Mouse (Mus musculus): Measurements from ENCODE around the gene Glce. TPM values are rescaled to one million over a fixed set of nuclear protein-coding genes. Genes with fewer than 3 reads are reported as not detected.

Gene Glce
- polyA plus RNA-seq, 1 experiment from 2014 or later: 34.6 TPM

DNA sequence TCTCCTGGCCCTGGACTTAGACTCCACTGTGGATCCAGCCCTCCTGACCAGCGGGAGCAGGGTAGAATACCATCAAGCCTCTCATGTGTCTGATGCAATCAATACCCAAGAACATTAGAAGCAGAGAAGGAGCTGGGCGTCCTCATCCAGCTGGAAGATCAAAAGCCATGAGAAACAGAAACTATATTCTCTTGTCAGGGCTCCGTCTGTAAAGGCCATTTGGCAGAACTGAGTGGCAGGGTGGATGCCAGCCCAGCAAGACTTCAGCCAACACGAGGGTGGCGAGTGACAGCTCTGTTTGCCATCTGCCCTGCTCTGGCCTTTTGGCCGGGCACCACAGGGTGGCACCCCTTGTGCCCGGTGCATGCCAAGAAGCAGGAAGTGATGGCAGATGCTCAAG, 30.8 kb upstream of the Glce start:
- ATAC-seq (ENCODE audit: insufficient number of reproducible peaks, low FRiP score, low TSS enrichment, low read depth): no peak
- H3K27ac ChIP-seq (replicated peaks): no peak overlapping the region
- H3K4me3 ChIP-seq (replicated peaks): no peak overlapping the region
- H3K4me2 ChIP-seq (replicated peaks): no peak overlapping the region
- H3K9ac ChIP-seq: no peak overlapping the region
- H3K4me1 ChIP-seq: no peaks in the 10 kb centered on the region
- H3K27me3 ChIP-seq: no peaks in the 10 kb centered on the region
- H3K36me3 ChIP-seq: no peaks in the 10 kb centered on the region
- WGBS: 72% methylated on average over 7 of the region's 7 CpGs
- no peaks in the 10 kb centered on the region for H3K9me3 ChIP-seq (replicated peaks)

DNA sequence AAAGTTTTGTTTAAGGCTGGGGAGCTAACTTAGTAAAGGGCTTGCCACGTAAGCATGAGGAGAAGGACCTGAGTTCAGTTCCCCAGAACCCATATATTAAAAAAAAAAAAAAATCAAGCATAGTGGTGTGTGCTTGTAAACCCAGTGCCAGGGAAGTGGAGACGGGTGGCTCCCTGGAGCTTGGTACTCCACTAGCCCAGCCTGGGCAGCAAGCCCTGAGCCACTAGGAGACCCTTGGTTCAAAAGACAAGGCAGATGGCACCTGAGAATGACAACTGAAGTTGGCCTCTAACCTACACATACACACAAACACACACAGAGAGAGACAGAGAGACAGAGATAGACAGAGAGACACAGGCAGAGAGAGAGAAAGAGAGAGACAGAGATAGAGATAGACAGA, 30.1 kb upstream of the Glce start:
- Histone ChIP-seq H3K27me3 (no peaks in the 10 kb centered on the region), H3K4me3 (replicated peaks) (no peak overlapping the region), H3K9me3 (replicated peaks) (no peaks in the 10 kb centered on the region), H3K36me3 (no peaks in the 10 kb centered on the region), H3K27ac (replicated peaks) (no peak overlapping the region), H3K4me2 (replicated peaks) (no peak overlapping the region), H3K4me1 (no peaks in the 10 kb centered on the region), H3K9ac (no peak overlapping the region)
- 93% methylated on average over 2 of the region's 2 CpGs for WGBS
- no peak for ATAC-seq (ENCODE audit: insufficient number of reproducible peaks, low FRiP score, low TSS enrichment, low read depth)

DNA sequence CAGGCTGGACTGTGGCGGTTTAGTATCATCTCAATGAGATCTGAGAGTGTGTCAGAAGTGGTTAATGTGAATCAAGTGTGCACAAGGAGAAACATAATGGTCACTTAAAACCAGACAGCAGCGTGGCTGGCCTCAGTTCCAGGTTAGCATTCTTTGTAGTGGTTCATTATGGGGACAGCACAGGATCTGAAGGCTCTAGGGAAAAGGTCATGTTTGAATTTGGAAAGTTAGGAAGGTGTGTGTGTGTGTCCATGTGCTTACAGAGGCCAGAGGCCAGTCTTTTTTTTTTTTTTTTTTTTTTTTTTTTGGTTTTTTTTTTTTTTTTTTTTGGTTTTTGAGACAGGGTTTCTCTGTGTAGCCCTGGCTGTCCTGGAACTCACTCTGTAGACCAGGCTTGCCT, 22.7 kb upstream of the Glce start:
- Histone ChIP-seq H3K9me3 (replicated peaks) (no peaks in the 10 kb centered on the region), H3K9ac (no peak overlapping the region), H3K27ac (replicated peaks) (no peak overlapping the region), H3K36me3 (no peaks in the 10 kb centered on the region), H3K4me3 (replicated peaks) (no peak overlapping the region), H3K4me1 (peaks cover 10% of the 10 kb centered on the region; the same call in 1 of the 2 replicates), H3K4me2 (replicated peaks) (no peak overlapping the region), H3K27me3 (no peaks in the 10 kb centered on the region)
- no peak for ATAC-seq (ENCODE audit: insufficient number of reproducible peaks, low FRiP score, low TSS enrichment, low read depth)
- WGBS: 73% methylated on average over 2 of the region's 2 CpGs

DNA sequence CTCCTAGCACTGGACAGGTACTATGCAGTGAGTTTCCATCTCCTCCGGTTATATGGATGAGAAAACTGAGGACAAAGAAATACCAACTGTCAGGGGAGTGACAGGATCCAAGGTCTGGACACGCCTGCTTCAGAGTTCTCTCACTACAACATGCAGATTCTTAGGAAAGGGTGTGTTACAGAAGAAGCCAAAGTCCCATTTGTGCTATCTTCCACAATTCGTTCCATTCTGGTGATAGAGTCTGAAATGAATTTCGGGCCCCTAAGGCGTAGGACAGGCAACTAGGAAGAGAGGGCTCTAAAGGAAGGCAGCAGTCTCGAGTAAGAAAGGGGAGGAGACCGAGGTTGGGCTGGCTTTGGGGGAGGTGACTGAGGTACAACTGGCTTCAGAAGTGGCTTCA, 21.0 kb upstream of the Glce start:
- no peak for ATAC-seq (ENCODE audit: insufficient number of reproducible peaks, low FRiP score, low TSS enrichment, low read depth)
- 51% methylated on average over 7 of the region's 7 CpGs for WGBS
- peaks cover 15% of the 10 kb centered on the region; the same call in 1 of the 2 replicates for H3K4me1 ChIP-seq

DNA sequence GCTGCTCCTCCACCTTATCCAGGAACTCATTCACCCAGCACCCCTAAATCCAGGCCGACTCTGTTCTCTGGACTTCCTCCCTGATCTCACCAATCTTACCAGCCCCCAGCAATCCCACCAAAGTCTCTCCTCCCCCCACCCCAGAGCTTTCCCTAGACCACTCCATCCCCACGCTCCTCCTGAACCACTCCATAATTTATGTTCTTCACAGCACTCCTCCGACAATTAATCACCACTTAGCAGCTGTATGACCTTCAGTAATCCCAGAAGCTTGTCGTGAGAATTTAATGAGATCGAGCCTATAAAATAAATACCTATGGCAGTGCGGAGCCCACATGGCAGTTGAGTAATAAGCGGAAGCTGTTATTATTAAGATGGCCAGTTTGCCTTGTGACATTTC, 16.6 kb upstream of the Glce start:
- Histone ChIP-seq H3K27me3 (no peaks in the 10 kb centered on the region), H3K4me2 (replicated peaks) (no peak overlapping the region), H3K4me3 (replicated peaks) (no peak overlapping the region), H3K4me1 (peaks cover 30% of the 10 kb centered on the region), H3K9ac (no peak overlapping the region), H3K27ac (replicated peaks) (no peak overlapping the region), H3K36me3 (no peaks in the 10 kb centered on the region), H3K9me3 (replicated peaks) (no peaks in the 10 kb centered on the region)
- WGBS: 75% methylated on average over 7 of the region's 7 CpGs
- no peak for ATAC-seq (ENCODE audit: insufficient number of reproducible peaks, low FRiP score, low TSS enrichment, low read depth)

More for the DNA sequence above, 21.0 kb upstream of the Glce start:
- Histone ChIP-seq H3K4me2 (replicated peaks) (no peak overlapping the region), H3K9me3 (replicated peaks) (no peaks in the 10 kb centered on the region), H3K4me3 (replicated peaks) (no peak overlapping the region), H3K27me3 (no peaks in the 10 kb centered on the region), H3K9ac (no peak overlapping the region), H3K36me3 (no peaks in the 10 kb centered on the region), H3K27ac (replicated peaks) (no peak overlapping the region)

DNA sequence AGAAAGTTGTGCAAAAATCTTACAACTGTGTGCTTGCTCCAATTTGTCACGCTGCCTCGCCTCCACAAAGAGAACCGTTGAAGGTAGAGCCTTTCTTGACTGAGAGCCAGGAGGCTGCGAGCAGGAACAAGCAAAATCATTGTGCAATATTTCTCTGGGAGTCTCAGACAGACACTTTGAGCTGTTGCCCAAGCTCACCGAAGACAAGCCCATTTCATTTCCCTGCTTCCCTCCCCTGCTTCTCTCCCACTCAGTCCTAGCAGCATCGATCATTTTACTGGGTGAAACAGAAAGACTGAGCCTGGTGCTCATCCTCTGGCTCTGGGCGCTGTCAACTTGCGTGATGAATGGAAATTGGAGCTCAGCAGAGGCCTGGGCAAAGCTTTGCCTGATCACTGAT, 14.8 kb upstream of the Glce start:
- H3K9me3 ChIP-seq (replicated peaks): no peaks in the 10 kb centered on the region
- H3K4me1 ChIP-seq: peaks cover 27% of the 10 kb centered on the region
- WGBS: 14% methylated on average over 8 of the region's 8 CpGs
- peak; percentile 61; the same call in 1 of the 2 replicates for ATAC-seq (ENCODE audit: insufficient number of reproducible peaks, low FRiP score, low TSS enrichment, low read depth)
- H3K9ac ChIP-seq: no peak overlapping the region
- no peak overlapping the region for H3K4me3 ChIP-seq (replicated peaks)
- H3K27me3 ChIP-seq: no peaks in the 10 kb centered on the region
- no peak overlapping the region for H3K4me2 ChIP-seq (replicated peaks)
- peak overlapping the region; percentile 85 for H3K27ac ChIP-seq (replicated peaks)
- H3K36me3 ChIP-seq: no peaks in the 10 kb centered on the region

DNA sequence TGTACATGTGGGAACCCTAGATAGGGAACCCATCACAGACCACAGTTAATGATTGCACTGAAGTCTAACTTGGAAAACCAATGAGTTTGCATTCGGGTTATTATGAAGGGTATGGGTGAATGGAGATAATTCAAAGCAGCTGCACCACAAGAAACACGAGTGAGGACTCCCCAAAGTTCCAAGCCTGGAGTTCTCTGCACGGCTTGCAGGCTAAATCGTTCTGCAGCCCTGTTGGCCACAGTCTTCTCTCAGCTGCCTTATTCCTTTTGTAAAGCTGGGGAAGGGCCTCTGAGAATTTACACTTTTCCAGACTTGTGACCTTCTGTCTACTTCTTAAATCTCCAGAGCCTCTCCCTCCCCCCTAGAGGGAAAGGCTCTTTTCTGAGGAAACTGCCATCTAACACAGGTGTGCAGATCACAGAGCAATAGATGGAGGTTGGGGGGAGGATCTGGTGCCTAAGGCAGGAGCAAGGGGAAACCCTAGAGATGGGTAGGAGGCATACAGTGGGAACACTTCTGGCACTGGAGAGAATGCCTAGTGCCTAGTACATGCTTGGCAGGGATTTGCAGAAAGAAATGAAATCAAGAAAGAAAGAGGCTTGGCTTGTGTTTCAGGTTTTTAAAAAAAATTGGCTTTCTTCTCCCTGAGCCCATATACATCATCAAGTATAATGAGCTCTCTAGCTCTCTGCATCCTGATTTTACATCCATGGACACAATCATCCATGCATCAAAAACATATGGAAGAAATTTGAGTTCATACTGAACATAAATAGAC, 9.7 kb upstream of the Glce start:
- 30% methylated on average over 4 of the region's 4 CpGs for WGBS
- peak overlapping the region; percentile 78 for H3K27ac ChIP-seq (replicated peaks)
- ATAC-seq (ENCODE audit: insufficient number of reproducible peaks, low FRiP score, low TSS enrichment, low read depth): peak; percentile 70; the same call in 1 of the 2 replicates

DNA sequence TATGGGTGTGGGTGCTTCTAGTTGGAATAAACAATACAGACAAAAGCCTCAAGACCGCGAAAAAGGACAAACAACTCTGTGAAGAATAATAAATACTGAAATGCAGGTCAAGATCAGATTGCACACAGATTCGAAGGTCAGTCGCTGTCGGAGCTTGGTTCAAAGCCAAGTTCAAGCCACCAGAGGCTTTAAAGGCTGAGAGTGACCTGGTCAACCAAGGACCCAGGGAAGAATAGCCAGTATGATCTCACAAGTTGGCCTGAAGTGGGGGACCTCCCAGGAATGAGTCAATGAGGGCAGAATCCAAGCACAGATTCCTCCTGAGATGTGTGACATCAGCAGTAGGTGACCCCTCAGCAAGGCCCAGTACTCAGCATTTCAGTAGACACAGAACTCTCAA, 8.3 kb upstream of the Glce start:
- Histone ChIP-seq H3K27ac (replicated peaks) (peak overlapping the region; percentile 78; the same call in 1 of the 2 replicates), H3K4me2 (replicated peaks) (no peak overlapping the region), H3K4me3 (replicated peaks) (no peak overlapping the region), H3K36me3 (no peaks in the 10 kb centered on the region), H3K9ac (no peak overlapping the region), H3K9me3 (replicated peaks) (no peaks in the 10 kb centered on the region), H3K27me3 (no peaks in the 10 kb centered on the region), H3K4me1 (peaks cover 18% of the 10 kb centered on the region)
- 89% methylated on average over 5 of the region's 5 CpGs for WGBS
- no peak for ATAC-seq (ENCODE audit: insufficient number of reproducible peaks, low FRiP score, low TSS enrichment, low read depth)

More for the DNA sequence above, 9.7 kb upstream of the Glce start:
- no peak overlapping the region for H3K4me3 ChIP-seq (replicated peaks)
- H3K4me2 ChIP-seq (replicated peaks): no peak overlapping the region
- H3K4me1 ChIP-seq: peaks cover 24% of the 10 kb centered on the region
- H3K9ac ChIP-seq: no peak overlapping the region
- no peaks in the 10 kb centered on the region for H3K9me3 ChIP-seq (replicated peaks)
- H3K27me3 ChIP-seq: no peaks in the 10 kb centered on the region
- H3K36me3 ChIP-seq: no peaks in the 10 kb centered on the region

DNA sequence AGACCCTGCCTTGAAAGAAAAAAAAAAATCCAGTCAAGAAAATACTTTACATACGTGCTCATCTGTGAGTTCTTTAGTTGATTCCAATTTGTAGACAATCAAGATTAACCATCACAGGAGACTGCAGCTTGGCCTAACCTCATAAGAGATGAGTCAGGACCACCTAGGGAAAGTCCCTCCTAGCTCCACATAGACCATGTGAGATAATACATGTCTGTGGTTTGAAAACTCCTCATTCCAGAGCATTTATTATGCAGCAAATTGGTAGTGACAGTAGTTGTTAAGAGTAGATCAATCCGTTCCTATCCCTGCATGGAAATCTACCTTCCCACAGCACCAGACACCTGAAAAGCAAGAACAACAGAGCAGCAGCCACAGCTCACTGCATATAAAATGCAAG, 5.6 kb upstream of the Glce start:
- Histone ChIP-seq H3K9me3 (replicated peaks) (no peaks in the 10 kb centered on the region), H3K4me1 (peaks cover 22% of the 10 kb centered on the region), H3K27ac (replicated peaks) (no peak overlapping the region), H3K4me2 (replicated peaks) (no peak overlapping the region), H3K27me3 (no peaks in the 10 kb centered on the region), H3K4me3 (replicated peaks) (no peak overlapping the region), H3K36me3 (no peaks in the 10 kb centered on the region), H3K9ac (no peak overlapping the region)
- ATAC-seq (ENCODE audit: insufficient number of reproducible peaks, low FRiP score, low TSS enrichment, low read depth): no peak
- 81% methylated on average over 2 of the region's 2 CpGs for WGBS

DNA sequence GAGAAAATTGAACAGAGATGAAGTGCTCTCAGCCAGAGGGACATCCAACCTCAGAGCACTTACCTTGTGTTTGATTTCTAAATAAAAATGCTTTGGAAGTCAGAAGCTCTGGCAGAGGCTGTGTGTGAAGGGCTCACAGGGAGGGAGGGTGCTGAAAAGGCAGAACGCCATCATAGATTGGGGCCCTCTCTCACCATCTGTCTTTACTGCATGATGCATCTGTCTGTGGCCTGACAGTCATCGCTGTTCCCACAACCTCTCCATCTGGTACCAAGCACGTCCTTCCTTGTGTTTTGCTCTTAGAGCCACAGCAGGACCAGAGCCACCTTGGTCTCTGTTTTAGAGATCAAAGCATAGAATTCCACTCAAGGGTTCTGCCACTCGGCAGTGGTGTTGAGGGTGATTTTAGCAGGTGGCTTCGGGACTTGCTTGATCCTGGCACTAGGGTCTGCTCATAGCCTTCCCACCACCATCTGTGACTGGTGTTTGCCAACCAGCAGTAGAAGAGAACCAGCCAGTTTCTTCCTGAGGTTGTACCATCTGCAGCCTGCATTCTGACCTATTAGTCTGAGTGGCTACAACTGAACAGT, 3.6 kb upstream of the Glce start:
- Histone ChIP-seq H3K4me1 (peaks cover 7% of the 10 kb centered on the region), H3K4me2 (replicated peaks) (no peak overlapping the region), H3K4me3 (replicated peaks) (no peak overlapping the region), H3K9me3 (replicated peaks) (no peaks in the 10 kb centered on the region), H3K27me3 (no peaks in the 10 kb centered on the region), H3K9ac (no peak overlapping the region), H3K27ac (replicated peaks) (no peak overlapping the region), H3K36me3 (no peaks in the 10 kb centered on the region)
- WGBS: 79% methylated on average over 5 of the region's 5 CpGs
- no peak for ATAC-seq (ENCODE audit: insufficient number of reproducible peaks, low FRiP score, low TSS enrichment, low read depth)

DNA sequence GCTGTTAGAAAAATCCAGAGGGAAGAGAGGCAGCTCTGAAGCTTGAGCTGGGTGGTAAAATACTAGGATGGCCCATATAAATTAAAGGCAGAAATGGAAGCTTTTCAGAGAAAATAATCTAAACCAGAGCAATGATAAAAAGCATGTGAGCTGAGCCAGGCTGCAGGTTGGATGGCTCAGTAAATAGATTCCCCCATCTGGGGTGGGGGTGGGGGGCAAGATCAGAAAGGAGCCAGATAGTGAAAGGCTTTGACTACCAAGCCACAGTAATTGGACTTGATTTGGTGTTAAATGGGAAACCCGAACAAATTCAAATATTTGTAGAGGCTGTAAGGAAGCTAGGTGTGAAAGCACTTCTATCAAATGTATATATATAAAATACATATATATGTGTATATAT, 1.8 kb upstream of the Glce start:
- H3K27me3 ChIP-seq: no peaks in the 10 kb centered on the region
- no peaks in the 10 kb centered on the region for H3K9me3 ChIP-seq (replicated peaks)
- H3K36me3 ChIP-seq: no peaks in the 10 kb centered on the region
- H3K4me3 ChIP-seq (replicated peaks): no peak overlapping the region
- no peak overlapping the region for H3K4me2 ChIP-seq (replicated peaks)
- H3K27ac ChIP-seq (replicated peaks): no peak overlapping the region
- ATAC-seq (ENCODE audit: insufficient number of reproducible peaks, low FRiP score, low TSS enrichment, low read depth): no peak
- no peak overlapping the region for H3K9ac ChIP-seq
- WGBS: 39% methylated on average over 1 of the region's 1 CpGs
- peaks cover 9% of the 10 kb centered on the region; the same call in 1 of the 2 replicates for H3K4me1 ChIP-seq

All from embryonic facial prominence, embryonic 15.5 days (tissue).